Mouse (Mus musculus) mouse embryonic stem cell (cell line): ENCODE data around the gene Kdelr1.
"Not testable (repeated sequence)": the region's sequence is repeated elsewhere in the genome, so short reads cannot be mapped to it uniquely, and the experiment has no call there.

Experiments
- in situ Hi-C, 2 experiments: fragments of 300-500 bp; cut with MboI; formaldehyde crosslinking; loops; 1 replicate in 1 of 2; 3 replicates in 1 of 2; pipeline ENCODE4 v1.14.3; 2019 to 2020; ENCODE audit warnings: low sequenced_read_pairs in 2 of 2, low pct_unique_long_range_greater_than_20kb in 1 of 2, mixed read lengths in 1 of 2; ENCODE audit not compliant: unreplicated experiment in 1 of 2

The Kdelr1 gene

DNA sequence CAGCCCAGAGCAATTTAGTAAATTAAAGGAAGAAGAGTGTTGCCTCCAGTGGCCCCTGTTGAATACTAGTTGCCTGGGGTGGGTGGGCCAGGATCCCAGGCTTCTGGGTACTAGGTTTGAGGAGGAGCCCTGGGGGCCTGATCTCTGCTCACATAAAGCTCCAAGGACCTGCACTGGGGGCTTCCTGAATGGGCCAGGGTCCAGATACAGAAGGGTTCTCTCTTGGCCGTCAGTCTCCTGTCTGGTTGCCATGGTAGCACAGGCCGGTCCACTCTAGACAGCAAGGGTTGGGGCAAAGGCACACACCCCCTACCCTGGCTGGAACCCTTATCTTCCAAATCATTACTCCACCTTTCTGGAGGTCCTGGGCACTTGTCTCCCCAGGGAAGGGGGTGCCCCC lies 4.7 kb upstream of the Kdelr1 start:
- in situ Hi-C loops: no loop called here

- in situ Hi-C loops: no loop called here
Observed at GRCm38 (mm10) chr7:45869107-45869670, 3.4 kb upstream of the Kdelr1 start.

- in situ Hi-C loops: no loop called here
Observed at GRCm38 (mm10) chr7:45869787-45870186, 2.8 kb upstream of the Kdelr1 start.

GRCm38 (mm10) chr7:45870282-45871058 lies 2.1 kb upstream of the Kdelr1 start:
- in situ Hi-C loops: no loop called here

DNA sequence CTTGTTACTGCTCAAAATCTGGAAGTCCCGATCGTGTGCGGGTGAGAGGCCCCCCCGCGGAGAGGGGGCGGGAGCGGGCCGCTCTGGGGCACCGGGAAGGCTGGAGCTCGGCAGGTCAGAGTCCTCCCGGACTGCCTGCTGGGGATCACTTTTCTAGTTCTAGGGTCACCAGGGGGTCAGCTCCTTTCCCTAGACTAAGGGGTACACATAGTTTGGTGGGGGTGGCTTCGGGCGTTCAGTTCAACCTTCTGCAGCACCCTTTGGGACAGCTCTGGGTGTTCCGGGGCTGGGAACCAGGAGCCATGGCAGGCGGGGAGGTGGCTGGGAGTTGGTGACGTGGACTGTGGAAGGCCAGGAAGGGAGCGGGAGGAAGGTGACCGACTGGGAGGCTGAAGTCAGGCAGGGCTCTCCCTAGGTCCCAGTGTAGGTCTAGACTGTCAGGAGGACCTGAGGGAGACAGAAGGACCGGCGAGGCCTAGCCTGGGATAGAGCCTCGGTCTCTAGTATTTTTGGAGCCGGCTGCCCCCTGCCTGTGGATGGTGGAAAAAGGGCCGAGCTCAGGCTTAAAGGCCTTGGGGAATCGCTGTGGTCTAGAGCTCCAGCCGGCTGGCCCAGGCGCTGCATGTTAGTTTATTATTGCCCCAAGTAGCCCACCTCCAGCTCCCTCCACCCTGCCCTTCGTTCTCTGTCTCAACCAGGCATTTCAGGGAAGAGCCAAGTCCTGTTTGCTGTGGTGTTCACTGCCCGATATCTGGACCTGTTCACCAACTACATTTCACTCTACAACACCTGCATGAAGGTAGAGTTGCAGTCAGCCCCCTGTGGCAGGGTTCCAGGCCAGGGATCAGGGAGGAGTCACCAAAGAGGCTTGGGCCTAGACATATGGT lies 732 bp downstream of the Kdelr1 start:
- in situ Hi-C loops: no loop called here

- in situ Hi-C loops: no loop called here
Observed at GRCm38 (mm10) chr7:45876895-45877294, 4.3 kb downstream of the Kdelr1 start.

DNA sequence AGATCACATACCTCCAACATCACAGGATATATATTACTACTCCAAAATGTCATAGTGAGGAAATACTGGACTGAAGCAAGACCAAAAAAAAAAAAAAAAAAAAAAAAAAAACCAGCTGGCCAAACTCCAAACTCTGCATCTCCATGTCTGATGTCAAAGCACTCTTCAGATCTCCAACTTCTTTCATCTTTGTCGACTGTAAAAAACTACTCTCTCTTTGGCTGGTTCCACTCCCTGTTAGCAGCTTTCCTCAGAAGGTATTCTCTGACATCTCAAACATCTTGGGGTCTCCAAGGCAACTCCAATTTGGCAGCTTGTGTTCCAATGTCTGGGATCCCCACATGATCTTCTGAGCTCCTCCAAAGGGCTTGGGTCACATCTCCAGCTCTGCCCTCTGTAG lies 5.7 kb downstream of the Kdelr1 start, which contains the start of gene Grin2d:
Gene Grin2d, minus strand, starts transcription at position 101 of the 400 bp plus-strand sequence.
- in situ Hi-C loops: not testable (repeated sequence)

GRCm38 (mm10) chr7:45880531-45880930 lies 8.0 kb downstream of the Kdelr1 start:
- in situ Hi-C loops: no loop called here

- in situ Hi-C loops: no loop called here
Observed at GRCm38 (mm10) chr7:45881011-45881410, 8.4 kb downstream of the Kdelr1 start.

- in situ Hi-C loops: no loop called here
Observed at GRCm38 (mm10) chr7:45887246-45887645, 14.7 kb downstream of the Kdelr1 start.

GRCm38 (mm10) chr7:45892651-45893050 lies 20.1 kb downstream of the Kdelr1 start:
- in situ Hi-C loops: no loop called here

GRCm38 (mm10) chr7:45895931-45896516 lies 23.5 kb downstream of the Kdelr1 start:
- in situ Hi-C loops: no loop called here

DNA sequence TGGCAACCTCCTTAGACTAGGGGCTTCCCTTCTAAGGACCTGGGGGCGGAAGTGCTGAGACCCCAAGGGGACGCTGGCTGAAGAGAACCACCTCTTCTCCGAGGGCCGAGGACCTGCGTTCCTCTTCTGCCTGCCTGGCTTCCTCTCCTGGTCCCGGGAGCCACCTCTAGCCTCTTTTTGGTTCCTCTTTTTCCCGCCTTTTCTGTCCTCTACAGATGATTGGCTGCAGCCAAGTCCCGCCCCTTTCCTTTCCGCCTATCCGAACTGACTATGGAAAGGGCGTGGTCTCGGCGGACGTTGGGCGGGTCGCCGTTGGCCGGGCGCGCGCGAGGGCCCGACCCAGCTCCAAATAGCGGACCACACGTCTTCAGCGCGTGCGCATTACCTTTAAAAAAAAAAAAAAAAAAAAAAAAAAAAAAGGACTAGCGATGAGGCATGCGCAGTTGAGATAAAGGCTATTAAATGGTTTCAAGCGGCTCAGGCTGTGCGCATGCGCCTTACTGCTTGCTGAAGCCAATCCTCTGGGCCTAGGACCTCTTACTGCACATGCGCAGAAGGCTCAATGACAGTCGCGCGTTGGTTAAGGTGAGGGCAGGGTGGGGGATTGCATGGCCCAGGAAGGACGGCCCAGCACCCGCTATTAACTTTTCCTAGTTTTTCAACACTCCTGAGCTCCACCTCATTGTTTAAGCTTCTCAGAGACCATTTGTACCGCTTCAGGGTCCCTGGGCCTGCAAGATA lies 24.1 kb downstream of the Kdelr1 start, which contains the start of the genes Syngr4 and Tmem143:
Gene Syngr4, minus strand, starts transcription at position 198 of the 741 bp plus-strand sequence.
Gene Tmem143, plus strand, starts transcription at position 425 of the 741 bp plus-strand sequence.
- in situ Hi-C loops: no loop called here

DNA sequence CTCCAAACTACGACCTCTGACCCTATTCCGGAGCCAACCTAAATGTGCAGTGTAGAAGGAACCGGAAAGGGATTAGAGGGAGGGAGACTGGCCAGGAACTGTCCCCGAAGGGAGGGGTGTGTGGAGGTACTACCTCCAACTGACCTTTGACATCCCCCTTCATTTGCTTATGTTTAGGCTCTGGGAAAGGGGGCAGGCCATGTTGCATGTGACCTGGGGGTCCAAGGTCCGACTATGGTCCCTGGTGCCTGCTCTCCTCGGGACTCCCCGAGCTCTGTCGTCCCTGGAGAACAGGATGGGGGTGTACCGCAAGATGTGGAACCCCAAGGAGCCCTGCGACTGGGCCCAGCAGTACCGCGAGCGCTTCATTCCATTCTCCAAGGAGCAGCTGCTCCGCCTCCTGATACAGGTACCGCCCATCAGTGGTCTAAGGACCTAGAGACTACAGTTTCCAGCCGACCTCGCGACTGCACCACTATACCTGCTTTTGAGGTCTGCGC lies 24.7 kb downstream of the Kdelr1 start:
- in situ Hi-C loops: no loop called here

GRCm38 (mm10) chr7:45898125-45898524 lies 25.6 kb downstream of the Kdelr1 start:
- in situ Hi-C loops: not testable (repeated sequence)

- in situ Hi-C loops: no loop called here
Observed at GRCm38 (mm10) chr7:45901562-45901961, 29.0 kb downstream of the Kdelr1 start.

- in situ Hi-C loops: no loop called here
Observed at GRCm38 (mm10) chr7:45902481-45903002, 30.0 kb downstream of the Kdelr1 start.

GRCm38 (mm10) chr7:45906622-45907021 lies 34.0 kb downstream of the Kdelr1 start:
- in situ Hi-C loops: no loop called here
